Mouse (Mus musculus) NIH3T3 (cell line): ENCODE data around the gene Ceacam20.
"Not testable (repeated sequence)": the region's sequence is repeated elsewhere in the genome, so short reads cannot be mapped to it uniquely, and the experiment has no call there.

Source experiments
- DNase-seq: peaks from one replicate; pipeline ENCODE4 v3.0.0-alpha.2; 2012; ENCODE audit warnings: low read depth

Gene Ceacam20

DNA sequence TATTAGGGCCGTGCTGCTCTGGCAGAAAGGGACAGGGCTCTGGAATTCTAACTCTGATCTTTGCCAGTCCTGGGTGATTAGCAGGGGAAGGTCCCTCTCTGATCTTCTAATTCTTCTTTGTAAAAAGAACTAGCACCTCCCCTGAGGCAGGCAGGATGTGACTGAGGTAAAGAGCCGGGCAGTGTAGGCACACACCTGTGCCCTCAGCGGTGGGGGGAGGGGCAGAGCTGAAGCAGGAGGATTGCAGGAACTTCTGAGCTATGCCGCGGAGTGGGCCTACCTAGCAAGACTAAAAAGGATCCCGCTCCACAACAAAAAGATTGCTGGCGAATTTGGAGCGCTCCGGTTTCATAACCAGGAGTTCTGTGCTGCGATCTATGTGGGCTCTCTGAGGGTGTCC lies 15.2 kb upstream of the Ceacam20 start:
- DNase-seq, result no peak

DNA sequence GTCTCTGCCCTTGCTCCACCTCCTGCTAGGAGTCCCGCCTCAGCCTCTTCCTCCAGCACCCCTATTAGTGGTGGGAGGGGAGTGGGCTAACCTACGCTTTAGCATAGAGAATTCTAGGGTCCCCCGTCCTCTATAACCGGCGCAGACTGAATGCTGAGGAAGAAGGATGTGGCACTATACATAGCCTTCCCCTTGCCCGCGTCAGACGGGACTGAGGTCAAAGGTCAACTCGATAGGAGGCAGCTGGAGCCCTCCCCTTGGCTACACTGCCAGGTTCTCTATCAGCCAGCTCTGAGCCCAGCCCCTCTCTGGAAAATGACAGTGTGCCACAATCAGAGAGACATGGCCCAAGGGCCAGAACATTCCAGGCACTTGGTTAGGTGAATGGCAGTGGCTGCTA lies 14.6 kb upstream of the Ceacam20 start, which contains the start of gene Igsf23:
TSS of gene Igsf23 (minus strand) at position 168 of the 400 bp plus-strand sequence.
- no peak for DNase-seq

GRCm38 (mm10) chr7:19952320-19952986 lies 12.8 kb upstream of the Ceacam20 start:
- peak; percentile 90 for DNase-seq

GRCm38 (mm10) chr7:19953054-19953453 lies 12.2 kb upstream of the Ceacam20 start:
- DNase-seq, result no peak

DNA sequence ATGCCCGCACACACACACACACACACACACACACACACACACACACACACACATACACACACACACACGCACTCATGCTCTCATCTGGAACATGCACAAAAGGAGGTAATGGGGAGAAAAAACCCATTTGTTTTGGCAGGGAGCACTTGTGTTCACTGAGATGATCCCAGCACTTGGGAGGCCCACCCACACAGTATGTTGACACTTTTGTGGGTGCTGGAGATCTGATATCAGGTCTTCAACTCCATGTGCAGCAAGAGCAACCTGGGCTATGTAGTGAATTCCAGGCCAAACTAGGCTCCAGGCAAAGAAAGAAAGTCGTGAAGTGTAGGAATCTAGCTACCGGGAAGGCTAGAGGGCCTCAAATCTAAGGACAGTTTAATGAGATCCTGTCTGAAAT lies 9.4 kb upstream of the Ceacam20 start:
- peak; percentile 30 for DNase-seq

DNA sequence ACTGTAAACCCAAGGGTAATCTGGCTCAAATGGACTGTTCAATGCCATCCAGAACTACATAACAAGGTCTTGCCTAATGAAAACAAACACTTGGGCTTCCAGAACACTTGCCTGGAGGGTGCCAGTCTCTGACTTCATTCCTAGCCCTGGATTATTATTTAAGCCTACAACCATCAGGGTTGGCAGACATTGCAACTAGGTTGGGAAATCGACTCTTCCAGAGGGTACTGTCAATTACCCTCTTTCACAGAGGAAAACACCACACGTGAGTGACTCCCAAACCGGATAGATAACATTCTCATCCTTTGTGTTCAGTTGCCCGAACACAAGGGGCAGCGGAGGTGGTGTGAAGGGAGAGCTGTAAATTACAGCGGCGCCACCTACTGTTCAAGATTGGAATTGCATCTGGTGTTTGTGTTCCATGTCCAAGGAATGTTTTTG lies 8.9 kb upstream of the Ceacam20 start:
- peak; percentile 98 for DNase-seq

DNA sequence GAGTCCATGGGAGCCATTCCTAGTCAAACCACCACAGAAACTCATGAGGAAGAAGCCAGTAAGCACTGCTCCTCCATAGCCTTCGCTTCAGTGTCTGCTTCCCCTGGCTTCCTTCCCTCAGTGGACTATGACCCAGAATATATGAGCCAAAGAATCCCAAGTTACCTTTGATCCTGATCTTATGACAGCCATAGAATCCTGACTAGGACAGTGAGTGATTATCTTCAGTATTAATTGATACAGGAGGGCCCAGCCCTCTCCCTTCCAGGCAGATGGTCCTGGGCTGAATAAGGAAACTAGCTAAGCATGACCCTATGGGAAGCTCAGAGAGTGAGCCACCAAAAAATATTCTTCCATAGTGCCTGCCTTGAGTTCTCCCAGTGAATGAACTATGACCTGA lies 2.8 kb upstream of the Ceacam20 start:
- DNase-seq, result no peak

GRCm38 (mm10) chr7:19969106-19969505 lies 3.9 kb downstream of the Ceacam20 start:
- DNase-seq, result no peak

GRCm38 (mm10) chr7:19969541-19970090 lies 4.4 kb downstream of the Ceacam20 start:
- no peak for DNase-seq

DNA sequence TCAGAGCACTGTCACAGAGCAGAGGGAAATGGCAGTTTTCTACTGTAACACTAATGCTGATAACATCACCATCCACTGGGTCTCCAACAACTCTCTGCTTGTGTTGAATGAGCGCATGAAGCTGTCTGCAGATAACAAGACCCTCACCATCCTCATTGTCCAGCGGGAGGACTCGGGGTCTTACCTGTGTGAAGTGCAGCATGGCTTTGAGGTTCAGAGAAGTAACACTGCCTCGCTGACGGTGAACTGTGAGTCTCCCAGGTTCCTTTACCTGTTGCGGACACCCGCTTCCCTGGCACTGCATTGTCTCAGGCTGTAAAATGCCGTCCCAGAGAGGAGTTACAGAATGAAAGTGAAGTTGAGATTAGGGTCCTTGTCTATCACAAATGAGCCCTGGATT lies 5.0 kb downstream of the Ceacam20 start:
- DNase-seq, result no peak

DNA sequence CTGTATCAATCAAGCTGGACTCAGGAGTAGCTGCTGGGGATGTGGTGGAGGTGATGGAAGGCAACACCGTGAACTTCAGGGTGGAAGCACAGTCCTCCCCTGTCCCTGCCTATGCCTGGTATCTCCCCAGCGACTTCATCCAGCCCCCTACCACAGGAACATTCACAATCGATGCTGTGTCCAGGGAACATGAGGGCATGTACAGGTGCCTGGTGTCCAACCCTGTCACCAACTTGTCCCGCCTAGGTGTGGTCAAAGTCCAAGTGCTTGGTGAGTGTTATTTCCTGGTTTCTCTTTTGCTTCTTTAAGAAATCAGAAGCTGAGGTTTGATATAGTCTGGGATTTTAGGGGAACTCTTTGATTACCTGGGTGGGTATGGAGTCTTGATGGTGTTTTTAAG lies 6.3 kb downstream of the Ceacam20 start:
- no peak for DNase-seq

DNA sequence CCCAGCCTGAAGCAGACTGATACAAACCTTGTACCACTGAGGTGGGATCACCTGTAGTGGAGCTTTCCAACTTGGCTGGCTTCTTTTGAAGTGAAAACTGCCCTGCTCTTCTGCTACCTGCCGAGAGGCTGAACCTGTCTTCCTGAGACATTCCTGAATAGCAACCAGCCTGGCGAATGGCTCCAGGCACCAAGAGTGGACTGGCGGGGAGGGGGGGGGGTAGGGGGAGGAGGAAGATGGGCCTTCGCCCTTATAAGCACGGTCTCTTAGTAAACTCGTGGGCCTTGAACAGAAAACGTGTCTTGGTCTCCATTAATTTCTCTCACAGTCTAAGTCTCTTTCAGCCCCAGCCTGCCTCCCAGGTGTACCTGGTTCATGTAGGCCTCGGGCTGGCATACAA lies 26.0 kb downstream of the Ceacam20 start, which contains the start of gene Nlrp9b:
TSS of gene Nlrp9b (plus strand) at position 301 of the 400 bp plus-strand sequence.
- not testable (repeated sequence) for DNase-seq

GRCm38 (mm10) chr7:19996721-19997120 lies 31.5 kb downstream of the Ceacam20 start:
- not testable (repeated sequence) for DNase-seq

GRCm38 (mm10) chr7:20009987-20010386 lies 44.8 kb downstream of the Ceacam20 start:
- no peak for DNase-seq
